Mouse (Mus musculus): ENCODE results near the gene Bmp2. TPM values are rescaled to one million over a fixed set of nuclear protein-coding genes. Genes with fewer than 3 reads are reported as not detected.

Gene Bmp2
- total RNA-seq, 2 experiments from 2014 or later = 0.26 TPM; not detected in 1

GRCm38 (mm10) chr2:133564248-133564886 is 12.4 kb downstream of the Bmp2 start:
- ATAC-seq (replicated peaks; ENCODE audit: low FRiP score, poor library complexity, severe bottlenecking) = no peak

- no peak for ATAC-seq (replicated peaks; ENCODE audit: low FRiP score, poor library complexity, severe bottlenecking)
Observed at GRCm38 (mm10) chr2:133565424-133565823, 13.5 kb downstream of the Bmp2 start.

GRCm38 (mm10) chr2:133565995-133566710 is 14.2 kb downstream of the Bmp2 start:
- no peak for ATAC-seq (replicated peaks; ENCODE audit: low FRiP score, poor library complexity, severe bottlenecking)

- no peak for ATAC-seq (replicated peaks; ENCODE audit: low FRiP score, poor library complexity, severe bottlenecking)
Observed at GRCm38 (mm10) chr2:133591562-133592255, 39.8 kb downstream of the Bmp2 start.
